Mouse (Mus musculus) retina, embryonic 14.5 days (tissue): ENCODE measurements around the gene Art4.
A peak's percentile ranks its signal among the peaks of the same experiment; 100 is the strongest.

ENCODE experiments used
- DNase-seq: peaks from one replicate; pipeline ENCODE4 v3.0.0-alpha.2; 2015; ENCODE audit warnings: low spot score

Gene Art4

GRCm38 (mm10) chr6:136866150-136866549 lies 8.6 kb upstream of the Art4 start:
- no peak for DNase-seq

- DNase-seq = no peak
Measured at GRCm38 (mm10) chr6:136865360-136865759, 7.8 kb upstream of the Art4 start.

GRCm38 (mm10) chr6:136861020-136861419 lies 3.5 kb upstream of the Art4 start:
- peak; percentile 85 for DNase-seq

GRCm38 (mm10) chr6:136858420-136858819 lies 887 bp upstream of the Art4 start:
- no peak for DNase-seq

GRCm38 (mm10) chr6:136857873-136858260 lies 334 bp upstream of the Art4 start:
- no peak for DNase-seq

GRCm38 (mm10) chr6:136856071-136856636 lies 1.4 kb downstream of the Art4 start:
- DNase-seq = no peak

GRCm38 (mm10) chr6:136855183-136855582 lies 2.4 kb downstream of the Art4 start:
- no peak for DNase-seq

GRCm38 (mm10) chr6:136854361-136854781 lies 3.2 kb downstream of the Art4 start:
- no peak for DNase-seq

GRCm38 (mm10) chr6:136852762-136853161 lies 4.8 kb downstream of the Art4 start:
- peak; percentile 20 for DNase-seq

- DNase-seq = no peak
Measured at GRCm38 (mm10) chr6:136852348-136852747, 5.2 kb downstream of the Art4 start.

- DNase-seq = no peak
Measured at GRCm38 (mm10) chr6:136850267-136850666, 7.3 kb downstream of the Art4 start.

GRCm38 (mm10) chr6:136848971-136849370 lies 8.6 kb downstream of the Art4 start:
- no peak for DNase-seq

- DNase-seq = no peak
Measured at GRCm38 (mm10) chr6:136848399-136848798, 9.1 kb downstream of the Art4 start.

- DNase-seq = no peak
Measured at GRCm38 (mm10) chr6:136847790-136848189, 9.7 kb downstream of the Art4 start.

- no peak for DNase-seq
Measured at GRCm38 (mm10) chr6:136847267-136847666, 10.3 kb downstream of the Art4 start.

GRCm38 (mm10) chr6:136845706-136846480 lies 11.6 kb downstream of the Art4 start:
- DNase-seq = no peak

GRCm38 (mm10) chr6:136844903-136845302 lies 12.6 kb downstream of the Art4 start:
- no peak for DNase-seq

- DNase-seq = no peak
Measured at GRCm38 (mm10) chr6:136837323-136837722, 20.2 kb downstream of the Art4 start.

GRCm38 (mm10) chr6:136835352-136835751 lies 22.2 kb downstream of the Art4 start, which contains the start of gene Smco3:
Smco3 (minus strand) TSS chr6:136835452.
- no peak for DNase-seq

GRCm38 (mm10) chr6:136831712-136832111 lies 25.8 kb downstream of the Art4 start:
- no peak for DNase-seq

- no peak for DNase-seq
Measured at GRCm38 (mm10) chr6:136828681-136829080, 28.9 kb downstream of the Art4 start.

- peak; percentile 98 for DNase-seq
Measured at GRCm38 (mm10) chr6:136827881-136828561, 29.5 kb downstream of the Art4 start, which contains the start of gene Wbp11. Wbp11 (minus strand) TSS chr6:136828233.

GRCm38 (mm10) chr6:136827516-136827880 lies 30.0 kb downstream of the Art4 start, which contains the start of gene BC049715:
BC049715 (plus strand) TSS chr6:136827626.
- no peak for DNase-seq
